Mouse (Mus musculus) kidney, postnatal 14 days (tissue): ENCODE results near the gene Poldip3.
"Not testable (repeated sequence)": the region's sequence is repeated elsewhere in the genome, so short reads cannot be mapped to it uniquely, and the experiment has no call there.

Experiments used
- DNase-seq: peaks from one replicate; pipeline ENCODE4 v3.0.0; 2022; ENCODE audit warnings: mixed read lengths

Poldip3 gene

GRCm38 (mm10) chr15:83164971-83165471 is 15.8 kb upstream of the Poldip3 start:
- peak; percentile 66 for DNase-seq

- DNase-seq, result no peak
These were observed 13.8 kb upstream of the Poldip3 start for GRCm38 (mm10) chr15:83162818-83163485.

DNA sequence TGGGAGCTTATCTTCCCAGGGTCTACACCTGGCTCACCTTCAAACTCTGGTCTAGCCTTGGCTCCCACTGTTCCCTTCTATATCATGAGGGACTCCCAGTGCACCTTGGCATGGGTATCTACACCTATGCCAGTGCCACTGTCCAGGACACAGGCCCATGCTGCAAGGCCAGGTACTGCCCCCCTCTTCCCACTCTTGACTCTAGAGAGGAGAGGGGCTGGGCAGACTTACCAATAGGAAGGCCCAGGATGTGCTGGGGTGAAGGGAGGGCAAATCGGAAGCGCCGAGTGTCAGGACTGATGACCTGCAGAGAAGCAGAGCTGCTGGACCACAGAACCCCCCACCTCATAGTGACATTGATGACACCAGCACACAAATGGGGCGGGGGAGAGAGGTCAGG is 12.8 kb upstream of the Poldip3 start:
- DNase-seq, result no peak

GRCm38 (mm10) chr15:83161062-83161748 is 12.0 kb upstream of the Poldip3 start:
- no peak for DNase-seq

DNA sequence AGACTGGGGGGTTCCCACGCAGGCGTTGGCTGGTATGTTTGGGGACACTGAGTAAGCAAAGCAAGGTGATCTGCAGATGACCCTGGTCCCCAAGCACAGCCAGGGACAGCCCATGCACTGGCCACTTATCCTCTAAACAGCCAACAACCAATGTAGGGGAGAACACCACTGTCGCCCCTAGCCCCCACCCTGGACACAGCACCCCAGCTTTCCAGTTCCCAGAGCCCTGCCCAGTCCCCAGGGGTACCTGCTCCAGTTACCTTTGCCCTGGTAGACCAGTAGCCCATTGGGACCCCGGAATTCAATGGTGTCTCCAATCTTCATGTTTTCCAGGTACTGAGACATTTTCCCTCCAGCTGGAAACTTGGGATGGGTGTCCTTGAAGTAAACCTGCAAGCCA is 11.4 kb upstream of the Poldip3 start:
- DNase-seq, result no peak

DNA sequence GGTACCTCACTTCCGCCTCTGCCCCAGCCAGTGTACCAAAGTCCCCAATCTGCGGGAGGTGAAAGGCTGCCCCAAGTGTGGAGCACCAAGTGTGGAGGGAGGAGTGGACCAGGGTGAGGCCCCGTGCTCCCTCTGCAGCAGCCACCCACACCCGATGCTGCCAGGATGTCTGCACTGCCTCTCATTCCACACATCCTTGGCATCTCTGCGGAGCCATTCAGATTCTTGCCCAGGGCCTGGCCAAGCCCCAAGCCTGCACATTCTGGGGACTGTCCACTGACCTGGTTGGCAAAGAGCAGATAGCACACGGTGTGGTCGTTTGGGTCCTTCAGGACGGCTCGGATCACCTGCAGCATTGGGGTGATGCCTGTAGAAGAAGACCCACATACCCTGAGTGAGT is 10.6 kb upstream of the Poldip3 start:
- DNase-seq, result no peak

- no peak for DNase-seq
These were observed 9.5 kb upstream of the Poldip3 start for GRCm38 (mm10) chr15:83158587-83159160.

- no peak for DNase-seq
These were observed 8.5 kb upstream of the Poldip3 start for GRCm38 (mm10) chr15:83157667-83158064.

DNA sequence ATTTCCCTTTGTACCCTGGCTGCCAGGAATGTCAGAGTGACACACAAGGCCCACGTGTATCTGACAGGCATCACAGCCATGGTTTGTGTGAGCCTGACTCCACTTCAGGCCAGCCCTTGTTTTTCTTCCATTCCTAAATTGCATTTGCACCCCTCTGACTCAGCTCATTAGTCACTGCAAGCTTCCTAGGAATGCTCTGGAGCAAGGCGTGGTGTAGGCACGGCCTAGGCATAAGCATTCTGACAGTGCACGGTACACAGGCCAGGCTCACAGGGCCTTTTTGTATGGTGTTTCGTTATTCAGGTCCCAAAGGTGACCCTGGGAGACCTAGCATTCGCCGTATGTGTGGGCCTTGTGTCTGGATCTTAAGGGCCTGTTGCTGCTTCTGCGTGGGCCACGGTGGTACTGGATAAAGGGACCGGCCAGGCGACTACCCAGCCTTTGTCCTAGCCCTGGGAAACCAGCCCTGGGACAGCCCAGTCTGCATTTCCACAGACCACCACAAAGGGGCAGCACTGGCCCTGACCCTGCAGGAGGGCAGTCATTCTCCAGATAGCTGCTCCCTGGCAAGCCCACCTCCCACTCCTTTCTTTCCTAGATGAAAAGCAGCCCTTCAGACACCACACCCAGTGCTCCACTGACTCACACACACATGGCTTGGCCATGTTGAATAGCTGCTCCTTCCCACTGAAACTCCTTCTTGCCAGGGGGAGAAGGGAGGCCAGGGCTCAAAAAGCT is 7.9 kb upstream of the Poldip3 start:
- peak; percentile 65 for DNase-seq

GRCm38 (mm10) chr15:83155672-83156419 is 6.7 kb upstream of the Poldip3 start:
- DNase-seq, result no peak

DNA sequence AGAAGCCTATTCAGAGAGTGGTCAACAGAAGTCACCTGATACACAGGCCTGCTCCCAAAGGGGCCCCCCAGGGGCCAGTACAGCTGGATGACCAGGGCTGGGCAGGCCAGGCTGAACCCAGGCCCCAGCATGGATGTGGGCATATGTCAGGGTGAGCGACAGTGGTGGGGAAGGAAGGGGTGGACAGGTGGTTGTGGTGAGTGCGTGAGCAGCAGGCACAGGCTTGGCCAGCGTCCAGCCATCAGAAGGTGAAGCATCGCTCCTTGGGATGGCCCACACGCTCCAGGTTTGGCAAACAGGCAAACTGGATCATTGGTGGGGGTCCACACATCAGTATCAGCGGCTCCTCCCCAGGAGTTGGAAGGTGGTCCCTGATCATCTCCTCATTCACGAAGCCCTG is 5.1 kb upstream of the Poldip3 start:
- no peak for DNase-seq

DNA sequence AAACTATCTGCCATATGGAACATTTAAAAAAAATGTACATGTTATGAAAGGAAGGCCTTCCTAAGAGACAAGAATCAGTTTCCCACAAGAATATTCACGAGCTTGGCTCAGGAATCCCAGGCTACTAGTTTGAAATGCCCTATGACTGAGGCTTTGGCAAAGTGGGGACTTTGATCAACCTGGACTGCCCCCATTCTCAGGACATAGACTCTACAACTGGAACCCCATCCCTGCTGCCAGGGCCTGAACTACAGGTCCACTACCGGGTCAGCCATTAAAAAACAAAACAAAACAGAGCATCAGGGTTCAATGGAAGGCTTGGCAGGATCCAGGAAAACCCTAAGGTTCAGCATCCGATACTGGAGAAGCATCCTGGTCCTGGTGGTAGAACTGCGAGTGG is 1.5 kb upstream of the Poldip3 start:
- no peak for DNase-seq

DNA sequence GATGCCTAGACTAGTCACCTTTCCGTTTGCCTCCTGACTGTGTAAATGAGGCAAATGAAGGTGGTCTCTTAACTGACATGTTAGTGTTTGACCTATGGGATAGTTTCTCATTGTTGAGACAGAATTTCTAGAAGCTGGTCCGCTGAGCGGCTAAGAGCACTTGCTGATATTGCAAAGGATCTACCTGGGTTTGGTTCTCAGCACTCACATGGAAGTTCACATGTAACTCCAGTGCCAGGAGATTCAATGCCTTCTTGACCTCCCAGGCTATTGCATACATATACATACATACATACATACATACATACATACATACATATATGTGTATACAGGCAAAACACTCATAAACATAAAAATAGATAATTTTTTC is 874 bp upstream of the Poldip3 start:
- DNase-seq, result no peak

GRCm38 (mm10) chr15:83148801-83149195 is 386 bp downstream of the Poldip3 start:
- DNase-seq, result no peak

DNA sequence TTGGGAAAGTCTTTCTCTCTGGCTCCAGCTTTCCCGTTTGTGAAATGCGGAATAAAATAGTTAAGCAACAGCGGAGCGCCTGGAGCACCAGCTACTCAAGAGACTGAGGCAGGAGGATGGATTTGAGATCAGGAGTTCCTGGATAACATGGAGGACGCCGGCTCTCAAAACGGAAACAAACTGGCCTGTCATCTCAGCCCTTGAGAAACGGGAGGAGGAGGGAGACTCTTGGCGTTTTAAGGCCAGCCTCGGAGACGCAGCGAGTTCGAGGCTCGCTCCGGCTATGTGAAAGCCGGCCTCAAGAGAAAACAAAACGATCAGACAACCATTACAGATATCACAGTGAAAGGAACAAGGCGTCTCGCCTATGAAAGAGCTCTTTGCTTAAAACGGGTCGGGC is 789 bp downstream of the Poldip3 start:
- no peak for DNase-seq

DNA sequence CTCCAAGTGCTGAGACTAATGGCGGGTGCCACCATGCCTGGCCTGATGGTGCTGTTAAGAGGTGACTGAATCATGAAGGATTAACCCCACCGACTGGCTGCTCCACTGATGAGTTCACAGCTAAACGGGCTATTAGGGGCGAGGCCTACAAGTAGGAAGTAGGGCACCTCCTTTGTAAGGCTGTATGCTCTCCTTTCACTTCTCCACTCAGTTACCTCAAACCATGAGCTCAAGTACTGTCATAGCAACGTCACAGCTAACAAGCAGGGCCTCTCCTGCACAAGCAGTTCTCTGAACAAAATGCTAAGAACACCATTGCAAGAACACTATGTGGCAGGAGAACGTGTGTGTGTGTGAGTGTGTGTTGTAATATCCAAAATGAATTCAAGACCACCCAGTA is 3.6 kb downstream of the Poldip3 start:
- no peak for DNase-seq

- no peak for DNase-seq
These were observed 6.3 kb downstream of the Poldip3 start for GRCm38 (mm10) chr15:83142861-83143260.

- DNase-seq, result no peak
These were observed 13.5 kb downstream of the Poldip3 start for GRCm38 (mm10) chr15:83135654-83136053.

GRCm38 (mm10) chr15:83134671-83135070 is 14.5 kb downstream of the Poldip3 start:
- DNase-seq, result no peak

DNA sequence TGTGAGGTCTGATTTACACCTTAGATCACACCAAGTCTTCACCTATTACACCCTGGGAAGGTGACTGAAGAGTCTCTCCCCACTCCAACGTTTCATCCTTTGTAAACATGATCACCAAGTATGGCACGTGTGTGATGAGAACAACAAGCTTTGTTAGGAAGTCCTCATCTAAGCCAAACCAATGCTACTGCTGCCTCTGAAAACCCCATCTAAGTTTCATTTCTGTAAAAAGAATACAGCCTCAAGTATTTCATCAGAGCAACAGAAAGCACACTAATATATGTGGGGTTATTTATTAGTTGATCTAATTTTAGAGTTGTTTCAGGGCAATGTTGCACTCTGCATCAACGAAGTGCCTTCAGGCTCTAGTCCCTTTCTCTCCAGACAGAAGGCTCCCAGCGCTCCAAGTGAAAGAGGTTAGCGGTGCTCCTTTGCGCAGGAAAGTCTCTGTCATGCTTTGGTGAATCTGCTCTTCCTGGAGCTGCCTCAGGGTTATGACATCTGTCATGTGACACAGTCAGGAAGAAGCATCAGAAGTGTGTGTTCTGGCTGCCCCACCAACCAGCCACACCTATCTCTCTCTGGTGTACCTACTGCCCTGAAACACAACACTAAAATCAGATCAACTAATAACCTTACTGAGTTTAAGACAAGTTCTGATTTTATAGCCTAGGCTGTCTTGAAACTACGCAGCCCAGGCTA is 19.5 kb downstream of the Poldip3 start:
- DNase-seq, result no peak

GRCm38 (mm10) chr15:83127037-83127436 is 22.1 kb downstream of the Poldip3 start:
- DNase-seq, result not testable (repeated sequence)

DNA sequence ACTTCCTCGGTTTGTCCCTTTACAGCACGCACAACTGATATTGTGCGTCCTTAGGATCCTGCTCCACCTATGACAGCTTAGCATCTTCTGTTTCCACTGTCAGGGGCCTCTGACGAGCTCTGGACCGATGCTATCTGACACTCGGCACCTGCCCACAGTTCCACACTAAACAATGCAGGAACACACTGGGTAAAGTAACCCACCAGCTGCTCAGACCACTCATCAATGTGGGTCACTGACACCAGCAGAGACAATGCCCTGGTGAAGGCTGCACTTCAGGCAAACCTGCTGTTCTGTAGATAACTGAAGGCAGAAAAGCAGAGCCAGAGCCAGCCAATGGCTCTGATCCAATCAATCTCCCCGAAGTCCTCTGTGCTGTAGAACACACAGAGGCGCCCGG is 22.6 kb downstream of the Poldip3 start:
- no peak for DNase-seq
